Mouse (Mus musculus): ENCODE data around the gene Vtn.

Vtn gene

DNA sequence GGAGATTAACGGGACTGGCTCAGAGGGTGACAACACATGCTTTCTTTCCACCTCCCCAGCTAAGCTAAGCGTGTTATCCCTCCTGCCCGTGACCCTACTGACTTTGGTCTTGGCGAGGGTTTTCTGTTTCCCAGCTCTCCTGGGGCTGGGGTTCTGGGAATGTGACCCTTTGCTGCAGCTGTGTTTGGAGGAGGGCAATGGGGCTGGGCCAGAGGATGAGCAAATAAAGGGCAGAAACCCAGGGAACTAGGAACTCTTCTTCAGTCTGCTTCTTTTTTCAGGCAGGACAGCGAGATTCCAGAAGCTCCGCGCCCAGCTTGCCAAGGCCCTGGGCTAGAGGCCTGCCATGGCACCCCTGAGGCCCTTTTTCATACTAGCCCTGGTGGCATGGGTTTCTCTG, at the start of gene Vtn:
TSS of gene Vtn (plus strand) at position 88 of the 400 bp plus-strand sequence.
- DNase-seq = peak in 1 of 2 experiments; percentile 26

DNA sequence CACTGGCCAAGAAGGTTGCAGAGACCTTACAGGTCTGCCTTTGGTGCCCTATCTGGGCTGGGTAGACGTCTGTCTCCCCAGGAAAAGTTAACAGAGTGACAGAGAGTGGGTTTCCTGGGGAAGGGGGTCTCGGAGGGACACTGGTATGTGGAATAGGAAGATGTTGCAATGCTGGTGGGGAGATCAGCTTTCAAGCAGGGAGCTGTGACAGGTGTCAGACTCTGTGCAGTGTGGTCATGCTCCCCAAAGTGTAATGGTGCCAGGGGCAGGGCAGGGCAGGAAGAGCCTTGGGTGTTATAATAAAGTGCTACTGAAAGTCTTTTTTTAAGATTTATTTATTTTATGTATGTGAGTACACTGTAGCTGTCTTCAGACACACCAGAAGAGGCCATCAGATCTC, 48.6 kb upstream of the Vtn start:
- DNase-seq = no peak

DNA sequence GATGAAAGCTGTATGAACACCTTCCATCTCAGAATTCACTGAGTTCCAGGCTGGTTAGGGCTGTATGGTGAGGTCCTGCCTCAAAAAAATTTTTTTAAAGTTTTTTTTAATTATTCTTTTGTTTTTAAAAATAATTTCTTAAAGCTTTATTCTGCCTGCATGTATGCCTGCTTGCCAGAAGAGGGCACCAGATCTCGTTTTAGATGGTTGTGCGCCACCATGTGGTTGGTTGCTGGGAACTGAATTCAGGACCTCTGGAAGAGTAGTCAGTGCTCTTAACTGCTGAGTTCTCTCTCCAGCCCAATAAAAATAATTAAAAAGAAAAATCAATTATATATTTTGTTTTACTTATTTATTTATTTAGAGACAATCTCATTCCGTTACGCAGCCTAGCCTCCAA, 45.2 kb upstream of the Vtn start:
- DNase-seq = peak; percentile 46 to 75

DNA sequence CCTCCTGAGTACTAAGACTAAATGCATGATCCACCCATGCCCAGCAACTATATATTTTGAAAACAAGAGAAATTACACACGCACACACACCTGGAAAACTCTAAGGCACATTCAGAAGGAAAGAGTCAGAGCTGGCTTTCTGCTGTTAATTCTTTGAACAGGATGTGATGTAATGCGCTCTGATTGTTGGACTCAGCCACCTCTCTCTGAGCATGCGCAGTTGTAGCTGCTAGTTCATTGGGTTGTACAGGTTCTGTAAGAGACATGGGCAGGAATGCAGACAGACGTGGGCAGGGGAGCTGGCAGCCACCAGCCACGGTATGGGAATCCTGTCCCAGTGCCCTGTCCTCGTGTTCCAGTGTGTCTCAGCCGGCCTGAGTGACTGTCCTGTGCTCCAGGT, 44.6 kb upstream of the Vtn start:
- no peak for DNase-seq

DNA sequence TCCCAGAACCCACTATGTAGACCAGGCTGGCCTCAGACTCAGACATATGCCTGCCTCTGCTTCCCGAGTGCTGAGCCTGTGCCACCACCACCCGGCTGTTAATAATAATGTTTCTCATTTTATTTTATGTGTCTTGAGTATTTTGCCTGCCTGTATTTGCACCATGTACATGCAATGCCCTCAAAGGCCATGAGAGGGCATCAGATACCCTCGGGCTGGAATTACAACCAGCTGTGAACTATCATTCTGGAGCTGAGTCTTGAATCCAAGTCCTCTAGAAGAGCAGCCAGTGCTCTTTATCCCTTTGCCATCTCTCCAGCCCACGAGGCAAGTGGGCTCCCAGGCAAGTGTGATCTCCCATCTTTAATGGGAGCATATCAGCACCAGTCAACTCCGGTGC, 43.6 kb upstream of the Vtn start:
- DNase-seq = peak in 1 of 2 experiments; percentile 46

DNA sequence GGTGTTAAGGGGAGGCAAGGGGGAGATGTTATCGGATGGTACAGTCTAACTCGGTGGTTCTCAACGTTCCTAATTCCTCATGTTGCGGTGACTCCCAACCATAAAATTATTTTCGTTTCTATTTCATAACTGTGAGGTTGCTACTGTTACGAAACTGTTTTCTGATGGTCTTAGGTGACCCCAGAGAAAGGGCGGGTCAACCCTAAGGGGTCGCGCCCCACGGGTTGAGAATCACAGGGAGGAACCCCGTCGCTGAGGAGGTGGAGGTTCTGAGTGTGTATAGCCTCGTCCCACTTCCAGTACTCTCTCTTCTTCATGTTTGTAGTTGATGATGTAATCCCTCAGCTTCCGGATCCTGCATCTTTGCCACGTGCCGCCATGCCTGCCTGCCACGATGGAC, 40.2 kb upstream of the Vtn start:
- DNase-seq = no peak

DNA sequence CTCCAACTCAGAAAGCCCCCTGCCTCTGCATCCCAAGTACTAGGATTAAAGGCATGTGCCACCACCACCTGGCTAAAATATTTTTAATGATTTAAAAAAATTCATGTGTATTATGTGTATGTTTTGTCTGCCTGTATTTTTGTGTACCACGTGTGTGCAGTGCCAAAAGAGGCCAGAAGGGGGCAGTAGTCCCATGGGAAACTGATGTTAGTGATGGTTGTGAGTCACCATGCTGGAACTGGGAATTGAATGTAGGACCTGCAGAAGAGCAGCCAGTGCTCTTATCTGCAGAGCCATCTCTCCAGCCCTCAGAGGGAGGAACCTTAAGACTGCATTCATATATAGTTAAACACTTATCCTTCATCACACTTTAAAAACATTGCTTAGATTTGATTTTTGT, 37.0 kb upstream of the Vtn start:
- DNase-seq = no peak

DNA sequence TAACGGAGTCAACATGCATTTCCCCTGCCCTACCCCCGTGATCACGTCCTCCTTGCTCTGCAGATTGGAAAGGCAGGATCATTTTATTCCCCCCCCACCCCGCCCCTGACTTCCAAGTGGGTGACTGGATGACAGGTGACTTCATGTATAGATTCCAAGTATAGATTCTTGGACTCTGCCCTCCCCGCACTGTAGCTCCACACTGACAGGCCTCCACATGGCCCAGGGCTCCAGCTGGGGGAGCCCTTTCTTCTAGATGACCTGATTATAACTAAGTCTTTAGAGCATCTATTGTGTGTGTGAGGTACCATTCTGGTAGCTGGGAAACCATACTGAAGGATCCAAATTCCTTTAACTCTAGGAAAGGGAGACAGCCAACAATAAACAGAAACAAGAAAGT, 36.2 kb upstream of the Vtn start:
- DNase-seq = no peak

DNA sequence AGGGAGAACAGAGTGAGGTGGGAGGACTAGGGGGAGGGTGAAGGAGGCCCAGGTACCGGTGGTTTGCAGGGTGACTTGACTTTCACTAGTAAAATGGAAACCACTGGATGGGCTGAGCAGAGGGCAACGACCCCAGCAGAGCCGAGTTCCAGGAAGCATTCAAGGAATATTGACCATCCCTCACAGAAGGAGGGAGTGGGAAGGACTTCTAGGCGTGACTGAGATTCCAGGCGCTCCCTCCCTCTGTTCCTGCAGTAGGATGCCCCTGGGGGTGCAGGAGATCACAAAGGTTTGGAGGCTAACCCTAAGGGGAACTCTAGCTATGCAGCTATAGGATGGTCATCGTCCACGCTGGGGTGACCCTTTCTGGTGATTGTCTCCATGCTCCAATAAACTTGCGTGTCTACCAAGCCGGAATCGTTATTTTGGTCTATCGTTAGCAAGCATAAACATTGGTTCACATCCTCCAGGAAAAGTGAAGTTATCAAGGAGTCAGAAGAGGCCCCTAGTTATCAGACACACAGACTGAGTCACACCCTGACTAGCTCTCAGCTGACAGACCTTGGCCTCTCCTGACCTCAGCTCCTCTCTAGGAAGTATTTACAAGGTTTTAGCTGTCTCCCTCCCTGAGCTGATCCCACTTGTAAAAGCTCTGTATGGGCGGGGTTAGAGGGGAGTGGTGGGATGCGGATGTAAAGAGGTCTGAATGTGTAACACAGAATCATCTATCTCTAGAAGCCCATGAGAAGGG, 35.4 kb upstream of the Vtn start:
- DNase-seq = no peak

DNA sequence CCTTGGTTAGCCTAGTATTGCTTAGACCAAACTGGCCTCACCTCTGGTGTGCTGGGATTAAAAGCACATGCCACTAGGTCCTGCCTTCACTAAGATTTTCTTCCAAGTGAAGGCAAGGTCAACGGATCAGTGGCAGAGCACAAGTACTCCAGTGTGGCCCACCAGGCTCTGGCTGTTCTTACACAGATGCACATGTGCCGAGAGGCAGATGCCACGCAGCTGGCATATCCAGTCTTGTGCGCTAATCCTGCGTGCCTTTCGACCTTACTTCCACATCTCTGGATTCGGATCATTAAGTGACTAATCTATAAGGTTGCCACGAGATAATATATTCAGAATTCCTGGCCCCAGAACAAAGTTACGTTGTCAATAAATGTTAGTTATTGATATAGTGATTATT, 33.8 kb upstream of the Vtn start:
- no peak for DNase-seq

DNA sequence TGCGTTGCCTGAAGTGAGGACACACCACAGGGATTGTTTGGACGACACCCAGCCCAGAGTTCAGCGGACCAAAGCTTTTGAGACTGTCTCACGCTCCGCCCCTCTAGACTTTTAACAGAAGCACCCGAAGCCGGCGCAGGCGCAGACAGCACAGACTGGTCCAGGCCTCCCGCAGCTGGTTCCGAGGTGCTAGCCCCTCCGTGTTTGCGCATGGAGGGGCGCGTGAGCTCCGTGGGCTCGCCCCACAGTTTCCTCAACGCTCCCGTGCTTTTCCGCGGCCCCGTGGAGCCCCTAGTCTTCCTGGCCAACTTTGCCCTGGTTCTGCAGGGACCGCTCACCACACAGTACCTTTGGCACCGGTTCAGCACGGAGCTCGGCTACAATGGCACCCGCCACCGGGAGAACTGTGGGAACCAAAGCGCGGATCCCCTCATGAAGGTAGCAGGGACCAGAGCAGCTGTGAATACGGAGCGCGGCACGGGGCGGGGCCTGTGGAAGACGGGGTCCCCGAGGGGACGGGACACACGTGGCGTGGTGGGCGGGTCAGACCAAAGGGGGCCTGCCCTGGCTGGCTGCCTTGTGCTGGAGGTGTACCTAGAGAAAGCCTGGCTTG, 33.2 kb upstream of the Vtn start, which contains the start of gene Slc46a1:
TSS of gene Slc46a1 (plus strand) at position 130 of the 613 bp plus-strand sequence.
- peak; percentile 62 to 78 for DNase-seq

DNA sequence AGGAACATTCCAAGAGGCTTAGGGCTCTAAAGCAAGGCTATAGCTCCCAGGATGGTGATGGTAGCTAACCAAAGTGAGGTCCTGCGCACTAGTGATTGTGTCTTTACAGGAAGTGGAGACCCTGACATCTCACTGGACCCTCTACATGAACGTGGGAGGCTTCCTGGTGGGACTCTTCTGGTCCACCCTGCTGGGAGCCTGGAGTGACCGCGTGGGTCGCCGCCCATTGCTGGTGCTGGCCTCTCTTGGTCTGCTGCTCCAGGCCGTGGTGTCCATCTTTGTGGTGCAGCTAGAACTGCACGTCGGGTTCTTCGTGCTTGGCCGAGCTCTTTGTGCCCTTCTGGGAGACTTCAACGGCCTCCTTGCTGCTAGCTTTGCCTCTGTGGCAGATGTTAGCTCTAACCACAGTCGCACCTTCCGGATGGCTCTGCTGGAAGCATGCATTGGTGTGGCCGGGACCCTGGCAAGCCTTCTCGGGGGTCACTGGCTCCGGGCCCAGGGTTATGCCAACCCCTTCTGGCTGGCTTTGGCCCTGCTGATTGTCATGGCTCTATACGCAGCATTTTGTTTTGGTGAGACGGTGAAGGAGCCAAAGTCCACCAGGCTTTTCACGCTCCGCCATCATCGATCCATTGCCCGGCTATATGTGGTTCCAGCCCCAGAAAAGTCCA, 32.5 kb upstream of the Vtn start:
- peak in 1 of 2 experiments; percentile 25 for DNase-seq

DNA sequence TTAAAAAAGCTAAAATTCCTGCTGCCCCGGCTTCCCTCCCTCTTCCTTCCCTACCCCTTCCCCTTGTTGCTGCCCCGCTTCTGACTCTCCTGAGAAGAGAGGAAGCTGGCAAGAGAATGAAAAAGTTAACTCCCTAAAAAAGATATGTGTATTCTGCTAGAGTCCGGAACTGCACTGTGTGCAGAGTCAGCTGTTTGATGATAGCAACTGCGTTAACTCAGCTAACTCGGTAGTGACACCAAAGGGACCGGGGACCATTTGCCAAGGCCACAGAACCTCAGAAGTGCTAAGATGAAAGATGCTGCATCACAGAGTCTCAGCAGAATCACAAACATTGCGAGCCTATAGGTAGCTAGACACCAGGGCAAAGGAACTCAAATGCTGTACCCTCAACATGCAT, 31.4 kb upstream of the Vtn start:
- DNase-seq = no peak

DNA sequence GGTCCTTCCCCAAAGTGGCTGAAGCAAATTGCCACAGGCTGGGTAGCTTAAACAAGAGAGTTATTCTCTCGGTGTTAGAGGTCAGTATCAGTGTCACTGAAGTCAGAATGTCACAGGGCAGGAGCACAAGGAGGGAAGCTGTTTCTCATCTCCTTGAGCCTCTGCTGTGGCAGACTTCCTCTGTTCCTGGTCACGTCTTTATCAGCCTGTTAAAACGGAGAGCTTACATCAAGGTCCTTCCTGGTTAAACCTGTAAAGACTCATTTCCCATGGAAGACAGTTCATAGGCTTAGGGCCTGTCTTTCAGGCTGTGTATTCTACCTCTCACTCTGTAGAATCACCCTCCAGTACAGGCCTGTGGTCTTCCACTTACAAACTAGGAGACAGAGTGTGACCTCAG, 31.0 kb upstream of the Vtn start:
- DNase-seq = no peak

DNA sequence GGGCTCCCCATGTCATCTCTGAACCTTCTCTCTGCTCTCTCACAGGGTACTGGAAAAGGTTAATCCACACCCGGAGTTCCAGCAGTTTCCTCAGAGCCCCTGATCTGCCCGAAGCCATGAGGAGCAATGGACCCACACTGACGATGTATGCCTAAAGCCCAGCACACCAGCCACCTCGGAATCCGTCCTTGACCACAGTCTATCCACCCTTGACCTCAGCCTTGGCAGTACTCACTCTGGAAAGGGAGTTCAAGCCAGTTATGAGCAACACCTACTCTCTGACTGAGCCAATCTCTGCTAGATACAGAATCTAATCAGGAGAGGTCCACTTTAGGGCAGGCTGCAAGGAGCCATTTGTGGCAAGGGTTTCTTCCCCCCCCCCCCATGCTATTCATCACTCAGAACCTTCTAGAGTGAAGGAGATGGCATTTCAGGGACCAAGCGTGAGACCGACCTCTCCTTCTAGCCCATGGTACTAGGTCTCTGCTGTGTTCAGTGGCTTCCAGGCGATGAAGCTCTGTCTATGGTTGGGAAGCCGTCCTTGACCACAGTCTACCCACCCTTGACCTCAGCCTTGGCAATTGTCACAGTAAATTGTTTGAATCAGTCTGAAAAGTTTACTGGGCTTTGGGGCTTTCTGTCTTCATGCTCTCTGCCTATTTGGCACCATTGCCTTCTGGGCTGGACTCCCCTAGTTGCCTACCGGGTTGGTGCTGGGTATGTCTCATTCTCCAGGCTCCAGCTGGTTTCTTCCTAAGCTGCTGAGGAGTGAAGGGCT, 27.4 kb upstream of the Vtn start:
- DNase-seq = no peak

DNA sequence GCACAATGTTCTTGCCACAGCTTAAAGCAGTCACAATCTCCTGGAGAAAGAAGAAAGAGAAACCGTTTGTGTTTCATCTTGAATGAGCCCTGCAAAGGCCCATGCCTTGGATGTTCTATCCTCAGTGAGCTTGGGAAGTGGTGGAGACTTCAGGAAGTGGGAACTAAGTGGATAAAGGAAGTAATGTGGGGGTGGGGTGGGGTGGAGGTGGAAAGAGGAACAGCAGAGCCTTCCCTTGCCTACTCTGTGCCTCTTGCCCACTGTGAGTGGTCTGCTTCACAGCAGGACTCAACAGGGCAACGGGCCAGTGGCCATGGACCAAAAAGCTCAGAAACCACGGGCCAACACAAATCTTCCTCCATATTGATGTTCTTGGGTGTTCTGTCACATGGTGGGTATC, 23.6 kb upstream of the Vtn start:
- DNase-seq = peak in 1 of 2 experiments; percentile 21

DNA sequence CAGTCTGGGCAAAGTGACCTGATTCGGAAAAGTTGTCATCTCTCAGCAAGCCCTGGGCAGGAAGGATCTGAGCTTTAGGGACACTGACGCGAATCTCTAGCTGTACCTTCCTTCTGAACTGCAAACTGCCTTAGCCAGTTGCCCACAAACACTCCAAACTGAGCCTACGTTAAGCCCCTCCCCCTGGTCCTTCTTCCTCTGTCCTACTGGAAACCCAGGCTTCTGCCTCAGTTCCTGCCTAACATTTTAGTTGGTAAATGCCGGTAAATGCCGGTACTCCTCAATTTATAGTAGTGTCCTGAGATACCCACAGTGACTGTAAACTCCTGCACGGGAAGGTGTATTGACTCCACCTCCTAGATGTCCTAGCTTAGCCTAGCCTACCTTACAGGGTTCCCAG, 15.3 kb upstream of the Vtn start:
- DNase-seq = no peak

DNA sequence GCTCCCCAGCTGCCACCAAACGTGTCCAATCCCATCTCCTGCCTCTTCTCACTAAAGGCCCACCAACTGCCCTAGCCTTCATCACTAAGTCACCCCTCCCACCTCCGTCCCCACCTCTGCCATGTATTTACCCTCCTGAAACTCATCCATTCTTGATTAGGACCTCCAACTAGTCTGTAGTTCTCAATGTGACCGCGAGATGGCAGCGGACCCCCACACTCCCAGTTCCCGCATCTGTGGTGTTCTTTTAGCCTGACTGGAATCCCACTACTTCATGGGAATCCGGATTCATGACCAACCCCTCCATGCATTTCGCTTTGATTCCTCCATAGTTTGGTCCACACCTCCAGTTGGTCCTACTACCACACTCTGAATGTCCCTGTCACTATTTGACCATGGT, 10.7 kb upstream of the Vtn start:
- DNase-seq = peak; percentile 88 to 89

DNA sequence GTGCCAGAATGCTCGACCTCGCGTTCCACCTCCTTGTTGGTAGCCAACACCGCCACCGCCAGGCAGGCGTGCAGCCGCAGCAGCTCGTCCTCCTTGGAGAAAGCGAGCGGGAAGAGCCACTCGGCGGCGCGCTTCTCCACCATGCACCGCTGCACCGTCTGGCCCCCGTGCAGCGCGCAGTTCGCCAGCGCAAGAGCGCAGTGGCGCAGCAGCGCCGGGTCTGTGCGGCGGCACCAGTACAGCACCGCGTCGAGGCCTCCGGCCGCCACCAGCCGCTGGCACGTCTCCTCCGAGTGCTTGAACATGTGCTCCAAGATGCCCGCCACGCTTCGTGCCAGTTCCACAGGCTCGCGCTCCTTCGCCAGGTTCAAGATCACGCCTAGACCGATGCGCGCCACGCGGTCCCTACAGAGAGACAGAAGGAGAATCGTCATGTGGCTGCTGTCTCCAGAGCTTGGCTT, 8.1 kb upstream of the Vtn start:
- DNase-seq = peak; percentile 71 to 78

DNA sequence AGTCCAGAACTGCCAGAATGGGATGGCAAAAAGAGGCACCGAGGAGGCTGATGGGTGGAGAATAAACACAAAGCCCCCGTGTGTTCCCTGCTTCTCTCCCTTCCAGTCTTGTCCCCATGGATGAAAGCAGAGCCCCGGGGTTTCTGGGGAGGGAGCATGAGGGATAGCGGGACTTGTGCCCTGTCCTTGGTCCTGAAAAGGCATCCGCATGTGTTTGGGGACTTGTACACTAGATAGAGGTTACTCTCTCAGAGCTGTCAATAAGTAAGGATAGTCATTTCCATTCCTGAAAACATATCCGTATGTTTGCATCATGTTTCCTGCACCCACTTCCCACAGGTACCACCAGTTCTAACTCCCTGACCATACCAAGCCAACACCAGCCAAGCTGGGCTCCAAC, 3.0 kb upstream of the Vtn start:
- peak; percentile 27 to 31 for DNase-seq

DNA sequence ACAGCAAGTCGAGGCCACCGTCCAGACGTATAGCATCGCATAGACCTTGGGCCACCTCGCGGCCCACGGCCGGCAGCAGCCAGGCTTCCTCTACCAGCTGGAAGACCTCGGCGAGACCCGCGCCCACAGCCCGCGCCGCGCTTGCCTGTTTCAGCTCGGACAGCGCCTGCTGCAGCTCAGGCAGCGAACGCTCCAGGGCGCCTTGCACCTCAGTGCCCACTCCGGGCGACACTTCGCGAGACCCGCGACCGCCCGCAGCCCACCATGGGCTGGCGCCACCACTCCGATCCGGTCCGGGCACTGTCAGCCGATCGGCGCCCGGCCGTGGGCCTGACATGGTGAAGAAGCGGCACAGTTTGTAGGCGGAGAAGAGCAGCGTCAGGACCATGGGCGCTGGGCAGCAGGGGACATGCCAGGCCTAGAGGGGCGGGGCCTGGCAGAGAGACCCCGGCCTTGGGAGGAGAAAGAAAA, 1.8 kb upstream of the Vtn start:
- peak; percentile 73 to 77 for DNase-seq

DNA sequence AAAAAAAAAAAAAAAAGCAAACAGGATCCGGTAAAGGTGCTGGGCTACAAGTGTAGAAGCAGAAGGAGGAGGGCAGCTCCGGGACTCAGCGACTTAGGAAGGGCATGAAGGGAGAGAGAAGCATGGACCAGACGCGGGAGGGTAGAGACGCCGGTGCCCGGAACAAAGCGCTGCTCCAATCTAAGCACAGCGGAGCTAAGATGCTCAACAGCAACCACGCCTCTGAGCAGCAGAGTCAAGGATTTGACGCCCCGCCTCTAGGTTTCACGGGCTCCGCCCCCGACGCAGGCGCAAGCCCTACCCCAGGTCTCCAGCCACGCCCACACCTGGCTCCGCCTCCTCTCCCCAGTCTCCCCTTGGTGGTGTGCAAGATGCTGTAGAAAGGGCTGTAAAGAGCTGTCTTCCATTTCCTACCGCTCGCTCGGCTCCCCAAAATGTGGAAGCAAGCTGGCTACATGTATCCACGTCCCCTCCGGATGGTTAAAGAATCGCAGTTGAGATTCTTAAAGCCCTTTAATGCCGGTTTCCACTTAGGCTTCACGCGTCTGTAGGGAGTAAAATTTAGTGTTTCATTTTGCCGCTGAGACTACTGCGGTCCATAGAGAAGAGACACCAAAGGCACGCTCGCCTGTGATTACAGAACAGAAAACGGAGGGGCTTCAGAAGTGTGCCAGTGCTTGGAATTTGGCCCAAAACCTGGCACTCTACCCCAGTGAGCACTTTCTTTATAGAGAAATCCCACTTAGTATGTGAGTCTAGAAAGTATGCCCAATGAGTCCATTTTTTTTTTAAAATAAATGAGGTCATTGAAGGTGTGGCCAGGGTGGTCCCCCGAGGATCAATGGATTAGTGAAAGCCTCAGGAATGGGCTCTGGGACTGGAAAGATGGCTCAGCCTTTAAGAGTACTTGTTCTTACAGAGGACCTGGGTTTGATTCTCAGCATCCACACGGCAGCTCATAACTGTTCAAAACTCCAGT, 1.1 kb upstream of the Vtn start, which contains the start of gene Sarm1:
TSS of gene Sarm1 (minus strand) at position 211 of the 979 bp plus-strand sequence.
- DNase-seq = peak; percentile 98 to 99

Data from cerebellum, postnatal 25 days (tissue).